28 mouse cellular contexts compared by ENCODE assay signal in genomic region chr14:59632067-59632466, GRCm38 (mm10). TPM values are rescaled to one million over a fixed set of nuclear protein-coding genes. Genes with fewer than 3 reads are reported as not detected.
"Had no signal": no experiment of that assay in that cellular context is flagged by ENCODE, and none has a peak within 500 bp of the region (broad histone marks: within the 10 kb centered on the region; RNA-seq: fewer than 3 reads in every experiment).

No protein-coding gene starts in this region.

- H3K9me3 ChIP-seq: embryonic facial prominence, embryonic 10.5 days; embryonic facial prominence, embryonic 12.5 days; embryonic facial prominence, embryonic 13.5 days; embryonic facial prominence, embryonic 15.5 days; forebrain, embryonic 10.5 days; forebrain, embryonic 12.5 days; forebrain, embryonic 13.5 days; forebrain, embryonic 15.5 days; heart, embryonic 10.5 days had no signal

- DNase-seq: cerebellum, adult 18-20 months; cerebellum, adult 2 months; cerebellum, adult 8-10 months; cerebellum, adult 9-10 months; cerebellum, adult 9-11 months; cerebellum, postnatal 10 days; cerebellum, postnatal 14 days; cerebellum, postnatal 25 days; cerebellum, postnatal 36 days; embryo, embryonic 11 days; forebrain, postnatal 0 days; gastrocnemius, postnatal 10 days; gastrocnemius, postnatal 36 days; heart, adult 11 months; heart, adult 18-20 months; heart, adult 2 months had no signal

- H3K36me3 ChIP-seq: embryonic facial prominence, embryonic 15.5 days had no signal

- H3K4me2 ChIP-seq: embryonic facial prominence, embryonic 12.5 days; embryonic facial prominence, embryonic 13.5 days; embryonic facial prominence, embryonic 15.5 days; forebrain, embryonic 12.5 days; forebrain, embryonic 13.5 days; forebrain, embryonic 15.5 days had no signal

- H3K27me3 ChIP-seq: forebrain, embryonic 13.5 days; forebrain, embryonic 15.5 days had no signal

- H3K4me3 ChIP-seq: embryonic facial prominence, embryonic 10.5 days; embryonic facial prominence, embryonic 12.5 days; embryonic facial prominence, embryonic 13.5 days; embryonic facial prominence, embryonic 15.5 days; erythroblast, embryonic 14.5 days; forebrain, embryonic 10.5 days; forebrain, embryonic 12.5 days; forebrain, embryonic 13.5 days; forebrain, embryonic 15.5 days; heart, adult 2 months; heart, embryonic 10.5 days had no signal

- ATAC-seq: forebrain, embryonic 13.5 days; forebrain, embryonic 14.5 days; forebrain, embryonic 15.5 days; forebrain, embryonic 16.5 days; forebrain, postnatal 0 days had no signal

- H3K27ac ChIP-seq: embryonic facial prominence, embryonic 10.5 days; embryonic facial prominence, embryonic 12.5 days; embryonic facial prominence, embryonic 13.5 days; embryonic facial prominence, embryonic 15.5 days; forebrain, embryonic 10.5 days; forebrain, embryonic 12.5 days; forebrain, embryonic 13.5 days; forebrain, embryonic 15.5 days; heart, adult 2 months; heart, embryonic 10.5 days had no signal

- H3K9ac ChIP-seq: embryonic facial prominence, embryonic 12.5 days; embryonic facial prominence, embryonic 13.5 days; embryonic facial prominence, embryonic 15.5 days; forebrain, embryonic 12.5 days; forebrain, embryonic 13.5 days; forebrain, embryonic 15.5 days; forebrain, postnatal 0 days had no signal

RNA-seq across cellular contexts. Expression of gene Shisa2, which starts 7.0 kb away (rescaled TPM):
- polyA plus RNA-seq: erythroblast, embryonic 14.5 days had no signal
